Mouse (Mus musculus): ENCODE results near the gene Oaf. TPM values are rescaled to one million over a fixed set of nuclear protein-coding genes. Genes with fewer than 3 reads are reported as not detected.
A peak's percentile ranks its signal among the peaks of the same experiment; 100 is the strongest.

Gene Oaf
- total and polyA plus RNA-seq, 3 experiments: not detected

GRCm38 (mm10) chr9:43221643-43222428 lies 17.9 kb downstream of the Oaf start:
- Histone ChIP-seq H3K27ac (ENCODE audit: insufficient read depth, low read depth) (no peak overlapping the region), H3K9ac (ENCODE audit: insufficient read depth, low read depth) (no peak overlapping the region), H3K27me3 (replicated peaks) (peaks cover 53% of the 10 kb centered on the region), H3K79me2 (replicated peaks; ENCODE audit: control insufficient read depth, extremely low read depth, insufficient read depth, poor library complexity, severe bottlenecking) (no peaks in the 10 kb centered on the region), H3K4me2 (ENCODE audit: insufficient read depth, low read depth, poor library complexity, severe bottlenecking) (no peak overlapping the region), H3K36me3 (replicated peaks in 1 of 2; ENCODE audit: control insufficient read depth in 1 of 2, insufficient read depth in 1 of 2, low read length in 1 of 2) (no peaks in the 10 kb centered on the region), H3K4me1 (ENCODE audit: control insufficient read depth in 1 of 2, insufficient read depth in 2 of 2) (no peaks in the 10 kb centered on the region), H3K4me3 (replicated peaks in 1 of 3; ENCODE audit: low read depth in 2 of 3, low read length in 2 of 3, poor library complexity in 1 of 3) (no peak overlapping the region), H3K9me3 (replicated peaks; ENCODE audit: low read length) (no peaks in the 10 kb centered on the region)
- peak; percentile 68 for DNase-seq (ENCODE audit: extremely low read depth)
- in situ Hi-C loops (cut with MboI; ENCODE audit: low pct_ligation_motif_present, low pct_unique_long_range_greater_than_20kb, low sequenced_read_pairs): no loop called here
- dilution Hi-C loops (cut with MboI; ENCODE audit: extremely low pct_ligation_motif_present, extremely low pct_unique_long_range_greater_than_20kb, low sequenced_read_pairs): no loop called here
- TF ChIP-seq ELF1 (IDR thresholded peaks at IDR 0.05; ENCODE audit: low read depth, low read length): no peak
- no peak for TF ChIP-seq MAFK (IDR thresholded peaks at IDR 0.05; ENCODE audit: insufficient replicate concordance, low read length)
- TF ChIP-seq RAD21 (IDR thresholded peaks at IDR 0.05; ENCODE audit: low read depth, low read length): peak; percentile 84
- TF ChIP-seq JUND (conservative IDR thresholded peaks at IDR 0.05; ENCODE audit: low read depth, low read length): no peak
- no peak for TF ChIP-seq USF1 (IDR thresholded peaks at IDR 0.05; ENCODE audit: low read depth, low read length)
- TF ChIP-seq JUN (IDR thresholded peaks at IDR 0.05; ENCODE audit: insufficient read depth, low read depth, low read length): no peak
- no peak for TF ChIP-seq ETS1 (conservative IDR thresholded peaks at IDR 0.05; ENCODE audit: low read depth, low read length)
- no peak for TF ChIP-seq PAX5 (IDR thresholded peaks at IDR 0.05; ENCODE audit: low read length)
- no peak for TF ChIP-seq CHD2 (IDR thresholded peaks at IDR 0.05; ENCODE audit: low read length)
- TF ChIP-seq BHLHE40 (IDR thresholded peaks at IDR 0.05; ENCODE audit: low read depth, low read length): no peak
- TF ChIP-seq MAZ (IDR thresholded peaks at IDR 0.05; ENCODE audit: low read depth, low read length): no peak
- TF ChIP-seq NELFE (IDR thresholded peaks at IDR 0.05; ENCODE audit: low read depth, low read length): peak; percentile 47; the same call in 1 of the 2 replicates
- TF ChIP-seq MAX (IDR thresholded peaks at IDR 0.05; ENCODE audit: low read length): 0 out of 2 replicates have a peak, but pooled peaks have one; percentile 24
- no peak for TF ChIP-seq EP300 (IDR thresholded peaks at IDR 0.05; ENCODE audit: low read length)
- TF ChIP-seq CTCF (conservative IDR thresholded peaks at IDR 0.05 in 1 of 2, IDR thresholded peaks at IDR 0.05 in 1 of 2; ENCODE audit: low read depth in 2 of 2, low read length in 2 of 2): peak; percentile 65 to 93
- TF ChIP-seq ZC3H11A (IDR thresholded peaks at IDR 0.05; ENCODE audit: low read depth, low read length): peak; percentile 46
- TF ChIP-seq SMC3 (IDR thresholded peaks at IDR 0.05; ENCODE audit: low read depth, low read length): peak; percentile 92
- TF ChIP-seq TBP (conservative IDR thresholded peaks at IDR 0.05; ENCODE audit: low read depth, low read length): no peak

GRCm38 (mm10) chr9:43210771-43211450 lies 28.8 kb downstream of the Oaf start:
- dilution Hi-C loops (cut with MboI; ENCODE audit: extremely low pct_ligation_motif_present, extremely low pct_unique_long_range_greater_than_20kb, low sequenced_read_pairs): no loop called here
- Histone ChIP-seq H3K27ac (ENCODE audit: insufficient read depth, low read depth) (no peak overlapping the region), H3K4me2 (ENCODE audit: insufficient read depth, low read depth, poor library complexity, severe bottlenecking) (no peak overlapping the region), H3K4me1 (ENCODE audit: control insufficient read depth in 1 of 2, insufficient read depth in 2 of 2) (peaks cover 0 to 19% of the 10 kb centered on the region in 2 experiments; a peak in 2 of 4 replicates), H3K9me3 (replicated peaks; ENCODE audit: low read length) (no peaks in the 10 kb centered on the region), H3K36me3 (replicated peaks in 1 of 2; ENCODE audit: control insufficient read depth in 1 of 2, insufficient read depth in 1 of 2, low read length in 1 of 2) (no peaks in the 10 kb centered on the region), H3K9ac (ENCODE audit: insufficient read depth, low read depth) (no peak overlapping the region), H3K27me3 (replicated peaks) (peaks cover 63% of the 10 kb centered on the region), H3K4me3 (replicated peaks in 1 of 3; ENCODE audit: low read depth in 2 of 3, low read length in 2 of 3, poor library complexity in 1 of 3) (no peak overlapping the region), H3K79me2 (replicated peaks; ENCODE audit: control insufficient read depth, extremely low read depth, insufficient read depth, poor library complexity, severe bottlenecking) (no peaks in the 10 kb centered on the region)
- TF ChIP-seq CTCF (conservative IDR thresholded peaks at IDR 0.05 in 1 of 2, IDR thresholded peaks at IDR 0.05 in 1 of 2; ENCODE audit: low read depth in 2 of 2, low read length in 2 of 2) (peak; percentile 35 to 90; a peak in 2 of 4 replicates), ZKSCAN1 (IDR thresholded peaks at IDR 0.05; ENCODE audit: borderline replicate concordance, low read depth, low read length) (no peak), JUN (IDR thresholded peaks at IDR 0.05; ENCODE audit: insufficient read depth, low read depth, low read length) (no peak), MAFK (IDR thresholded peaks at IDR 0.05; ENCODE audit: insufficient replicate concordance, low read length) (no peak), POLR2A (IDR thresholded peaks at IDR 0.05; ENCODE audit: low read depth, low read length) (no peak), JUND (conservative IDR thresholded peaks at IDR 0.05; ENCODE audit: low read depth, low read length) (no peak), TCF12 (IDR thresholded peaks at IDR 0.05; ENCODE audit: low read depth, low read length) (no peak), RCOR1 (conservative IDR thresholded peaks at IDR 0.05; ENCODE audit: low read depth, low read length) (no peak), SMC3 (IDR thresholded peaks at IDR 0.05; ENCODE audit: low read depth, low read length) (peak; percentile 87), RAD21 (IDR thresholded peaks at IDR 0.05; ENCODE audit: low read depth, low read length) (peak; percentile 90), IRF4 (IDR thresholded peaks at IDR 0.05; ENCODE audit: low read depth, low read length) (no peak), UBTF (IDR thresholded peaks at IDR 0.05; ENCODE audit: low read depth, low read length) (no peak)
- peak; percentile 33 for DNase-seq (ENCODE audit: extremely low read depth)
- in situ Hi-C loops (cut with MboI; ENCODE audit: low pct_ligation_motif_present, low pct_unique_long_range_greater_than_20kb, low sequenced_read_pairs): loop anchor here (5.0 to 10.0 kb wide), 2 partner anchors 69 to 216 kb away; no protein-coding TSS in a partner anchor

Data from CH12.LX (cell line).